Mouse (Mus musculus): ENCODE results near the gene Mup13. TPM values are rescaled to one million over a fixed set of nuclear protein-coding genes. Genes with fewer than 3 reads are reported as not detected.
"Not testable (repeated sequence)": the region's sequence is repeated elsewhere in the genome, so short reads cannot be mapped to it uniquely, and the experiment has no call there.

Mup13 gene
- not detected in 2 replicates for polyA plus RNA-seq (2014; fragmentation: Nextera tagmentation; extraction: Ambion mirVana)

DNA sequence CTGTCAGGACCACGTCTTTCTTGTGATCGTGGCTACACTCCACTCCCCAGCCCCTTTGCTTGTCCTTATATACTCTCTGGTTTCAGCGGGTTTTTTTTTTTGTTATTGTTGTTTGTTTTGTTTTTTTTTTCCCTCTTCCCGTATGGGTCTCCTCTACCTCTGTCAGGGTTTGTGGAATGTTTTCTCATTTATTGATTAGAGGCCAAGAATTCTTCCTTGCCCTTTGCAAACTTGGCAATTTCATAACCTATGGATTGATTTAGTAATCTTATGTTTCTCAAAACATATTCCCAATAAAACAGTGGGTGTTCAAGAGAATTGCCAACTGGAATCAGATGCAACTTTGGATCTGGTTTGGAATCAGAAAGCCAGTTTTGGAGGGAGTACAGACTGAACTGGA is at the start of gene Mup13:
Gene Mup13 (minus strand): TSS at position 101 of the 400 bp plus-strand sequence.
- not testable (repeated sequence) for H3K27me3 ChIP-seq (ENCODE audit: control insufficient read depth, insufficient read depth, low read length); H3K4me3 ChIP-seq (ENCODE audit: low read depth, low read length); H3K4me2 ChIP-seq (ENCODE audit: low read depth, low read length); H3K36me3 ChIP-seq (replicated peaks; ENCODE audit: control insufficient read depth, insufficient read depth, low read depth, low read length); H3K4me1 ChIP-seq (ENCODE audit: control insufficient read depth, insufficient read depth, low read length); ATAC-seq (replicated peaks; ENCODE audit: insufficient number of reproducible peaks, low FRiP score, low TSS enrichment, low read depth); H3K27ac ChIP-seq (replicated peaks; ENCODE audit: low read depth, low read length); H3K9me3 ChIP-seq (replicated peaks; ENCODE audit: control insufficient read depth, low read length); H3K9ac ChIP-seq (replicated peaks; ENCODE audit: low read length); DNase-seq (ENCODE audit: low spot score)
- WGBS: 82% methylated on average over 4 of the region's 4 CpGs

Other genes with a start within 250 kb of the Mup13 start
- not detected in 2 replicates for gene Mup14, start 75.7 kb upstream of the Mup13 start, polyA plus RNA-seq (2014; fragmentation: Nextera tagmentation; extraction: Ambion mirVana)
- gene Mup15, start 211.5 kb upstream of the Mup13 start, polyA plus RNA-seq (2014; fragmentation: Nextera tagmentation; extraction: Ambion mirVana): not detected in 2 replicates